Mouse (Mus musculus) G1E (cell line): ENCODE results near the gene Zfp423.

Experiments
- CTCF ChIP-seq: IDR thresholded peaks from 2 replicates; pipeline ENCODE4 v1.5.1; 2012; ENCODE audit warnings: low read depth, low read length, inconsistent platforms, mixed read lengths
- GATA1 ChIP-seq: IDR thresholded peaks from 2 replicates; pipeline ENCODE4 v1.6.1; 2012; ENCODE audit warnings: borderline replicate concordance, low read length, inconsistent platforms, mixed read lengths

DNA sequence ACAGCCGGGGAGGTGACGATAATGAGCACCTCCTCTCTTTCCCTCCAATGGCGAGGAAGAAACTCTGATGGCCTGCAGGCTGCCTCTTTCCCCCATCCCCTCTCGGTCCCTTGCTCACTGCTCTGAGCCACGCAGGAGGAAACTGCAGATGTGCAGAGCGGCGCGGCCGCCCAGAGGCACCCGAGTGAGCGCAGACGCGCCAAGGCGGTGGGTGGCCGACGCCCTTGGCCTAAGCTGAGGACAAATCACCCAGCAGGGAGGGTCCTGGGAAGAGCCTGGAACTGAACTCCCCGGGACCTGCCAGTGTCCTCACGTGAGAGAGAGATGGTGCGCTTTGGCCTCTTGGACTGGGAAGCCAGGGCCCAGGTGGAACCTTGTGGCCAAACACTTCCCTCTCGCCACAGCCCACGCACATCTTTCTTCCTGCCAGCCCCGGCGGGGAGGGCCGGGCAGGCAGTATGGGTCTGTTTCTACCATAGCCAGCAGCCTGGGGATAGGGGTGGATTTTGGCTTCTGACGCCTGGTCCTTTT is 296.5 kb downstream of the Zfp423 start:
- TF ChIP-seq CTCF (no peak), GATA1 (no peak)
